Mouse (Mus musculus): ENCODE results near the gene Gtf2a1. TPM values are rescaled to one million over a fixed set of nuclear protein-coding genes. Genes with fewer than 3 reads are reported as not detected.

Gene Gtf2a1
- polyA plus RNA-seq, 1 experiment from 2014 or later: 24.7 TPM

Other genes starting within 250 kb of the Gtf2a1 start
- 7.4 and 8.9 TPM in 2 replicates for gene Cep128, start 206.1 kb downstream of the Gtf2a1 start, polyA plus RNA-seq (2014; fragmentation: Nextera tagmentation; extraction: Ambion mirVana)
- gene Tshr, start 205.9 kb downstream of the Gtf2a1 start, polyA plus RNA-seq (2014; fragmentation: Nextera tagmentation; extraction: Ambion mirVana): 0.04 TPM in 1 of 2 replicates, not detected in the other
- 0.85 and 1.5 TPM in 2 replicates for gene Ston2, start 197.9 kb upstream of the Gtf2a1 start, polyA plus RNA-seq (2014; fragmentation: Nextera tagmentation; extraction: Ambion mirVana)